Mouse (Mus musculus) testis, adult 2 months (tissue): ENCODE measurements around the gene Mitd1. TPM values are rescaled to one million over a fixed set of nuclear protein-coding genes. Genes with fewer than 3 reads are reported as not detected.

Source experiments
- H3K27ac ChIP-seq: fragments of 200-500 bp; 2 replicates; pipeline ENCODE4 v1.5.1; 2012; ENCODE audit warnings: low read depth, low read length; ENCODE audit not compliant: control insufficient read depth, insufficient read depth
- H3K27me3 ChIP-seq: fragments of 200-500 bp; 2 replicates; pipeline ENCODE4 v1.6.1; 2012; ENCODE audit warnings: mild to moderate bottlenecking, low read length, moderate library complexity; ENCODE audit not compliant: control insufficient read depth, insufficient read depth
- H3K36me3 ChIP-seq: fragments of 200-500 bp; 2 replicates; pipeline ENCODE4 v1.6.1; 2012; ENCODE audit warnings: mild to moderate bottlenecking, low read length; ENCODE audit not compliant: control insufficient read depth, insufficient read depth
- H3K4me1 ChIP-seq: fragments of 200-500 bp; 2 replicates; pipeline ENCODE4 v1.6.1; 2012; ENCODE audit warnings: low read length; ENCODE audit not compliant: control insufficient read depth, insufficient read depth
- H3K4me3 ChIP-seq: fragments of 200-500 bp; 2 replicates; pipeline ENCODE4 v1.5.1; 2012; ENCODE audit warnings: low read depth, mild to moderate bottlenecking, low read length, moderate library complexity, mixed read lengths; ENCODE audit not compliant: control insufficient read depth
- CTCF ChIP-seq: fragments of 200-500 bp; IDR thresholded peaks from 2 replicates; pipeline ENCODE4 v1.5.1; 2012; ENCODE audit warnings: low read depth, mild to moderate bottlenecking, inconsistent platforms, low read length, moderate library complexity; ENCODE audit not compliant: control insufficient read depth, insufficient read depth, insufficient replicate concordance
- POLR2A ChIP-seq: fragments of 200-500 bp; IDR thresholded peaks from 2 replicates; pipeline ENCODE4 v1.6.1; 2012; ENCODE audit warnings: low read depth, mild to moderate bottlenecking, inconsistent platforms, low read length, moderate library complexity; ENCODE audit not compliant: control insufficient read depth
- polyA plus RNA-seq: library from polyadenylated mRNA; depleted of rRNA; stranded (reverse); fragments of >200 nt; gene quantifications from 2 replicates; pipeline ENCODE4 v1.2.3, GENCODE M21; 2012

Mitd1 gene
- polyA plus RNA-seq, 1 experiment = 1.8 TPM

DNA sequence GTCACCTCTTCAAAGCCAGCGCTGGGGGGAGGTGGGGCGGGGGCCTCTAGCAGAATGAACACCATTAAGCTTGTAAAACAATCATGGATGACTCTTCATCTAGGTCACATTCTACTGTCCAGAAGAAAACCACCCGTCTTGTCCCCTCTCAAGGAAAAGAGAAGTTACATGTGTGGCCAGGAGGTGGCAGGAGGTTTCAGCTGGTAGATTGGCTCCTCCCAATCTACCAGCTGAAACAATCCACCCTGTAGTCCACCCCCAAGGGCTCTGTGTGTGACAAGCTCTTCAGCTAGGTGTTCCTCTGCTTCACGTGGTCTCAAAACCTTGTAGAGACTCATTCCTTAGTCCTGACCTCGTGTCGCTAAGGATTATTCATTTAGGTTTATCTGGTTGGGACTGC, 13.0 kb upstream of the Mitd1 start:
- no peak for TF ChIP-seq CTCF
- TF ChIP-seq POLR2A = no peak
- no peaks in the 10 kb centered on the region for H3K4me1 ChIP-seq
- H3K36me3 ChIP-seq = no peaks in the 10 kb centered on the region
- no peaks in the 10 kb centered on the region for H3K27me3 ChIP-seq
- H3K27ac ChIP-seq = no peak overlapping the region
- no peak overlapping the region for H3K4me3 ChIP-seq

DNA sequence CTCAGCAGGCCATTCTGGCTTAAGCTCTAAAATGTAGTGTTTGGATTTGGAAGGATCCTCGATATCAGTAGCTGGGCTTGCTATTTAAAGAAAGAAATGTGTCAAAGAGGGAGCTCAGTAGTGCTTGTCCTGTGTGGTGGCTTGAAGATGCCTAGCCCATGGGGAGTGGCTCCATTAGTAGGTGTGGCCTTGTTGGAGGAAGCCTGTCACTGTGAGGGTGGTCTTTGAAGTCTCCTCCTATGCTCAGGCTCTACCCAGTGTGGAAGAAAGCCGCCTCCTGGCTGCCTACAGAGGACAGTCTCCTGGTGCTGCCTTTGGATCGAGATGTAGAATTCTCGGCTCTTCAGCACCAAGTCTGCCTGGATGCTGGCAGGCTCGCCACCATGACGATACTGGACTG, 10.1 kb upstream of the Mitd1 start:
- H3K4me1 ChIP-seq = no peaks in the 10 kb centered on the region
- H3K4me3 ChIP-seq = no peak overlapping the region
- TF ChIP-seq CTCF = no peak
- TF ChIP-seq POLR2A = no peak
- H3K36me3 ChIP-seq = no peaks in the 10 kb centered on the region
- H3K27me3 ChIP-seq = no peaks in the 10 kb centered on the region
- no peak overlapping the region for H3K27ac ChIP-seq

DNA sequence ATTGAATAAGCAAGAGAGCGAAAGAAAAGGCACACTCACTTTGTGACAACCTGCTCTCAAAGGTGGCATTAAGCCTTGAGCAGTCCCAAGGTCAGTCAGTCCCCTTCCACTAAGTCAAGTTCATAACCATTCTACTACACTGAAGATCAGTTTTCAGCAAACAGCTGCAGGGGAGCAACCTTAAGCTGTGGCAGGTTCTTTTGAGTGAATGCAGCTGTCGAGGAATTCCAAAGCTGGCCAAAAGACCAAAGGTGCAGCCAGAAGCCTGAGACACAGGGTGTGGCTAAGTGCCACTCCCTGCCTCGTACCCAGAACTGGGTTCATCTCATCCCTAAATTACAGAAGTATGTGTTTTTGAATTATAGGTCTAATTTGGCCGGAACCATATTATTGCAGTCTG, 9.6 kb upstream of the Mitd1 start:
- H3K27me3 ChIP-seq = no peaks in the 10 kb centered on the region
- no peak overlapping the region for H3K4me3 ChIP-seq
- TF ChIP-seq POLR2A (no peak), CTCF (no peak)
- H3K27ac ChIP-seq = no peak overlapping the region
- H3K36me3 ChIP-seq = peaks cover 2% of the 10 kb centered on the region
- H3K4me1 ChIP-seq = no peaks in the 10 kb centered on the region

DNA sequence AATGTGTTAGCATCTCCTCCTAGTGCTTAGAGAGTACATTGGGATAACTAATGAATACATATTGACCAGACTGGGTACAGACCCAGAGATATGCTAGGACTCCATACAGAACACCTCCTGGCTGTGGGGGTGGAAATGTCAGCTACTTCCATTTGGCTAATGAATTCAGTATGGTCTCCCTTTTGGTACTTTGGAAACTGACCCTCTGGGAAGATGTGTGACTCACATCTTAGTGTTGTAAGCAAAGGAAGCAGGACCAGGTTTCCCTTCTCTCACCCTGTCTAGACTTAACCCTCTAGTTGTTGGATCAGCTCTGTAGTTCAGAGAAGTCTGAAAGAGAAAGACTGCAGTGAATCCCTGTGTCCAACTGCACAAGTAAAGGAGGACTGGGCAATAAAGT, 4.4 kb upstream of the Mitd1 start:
- Histone ChIP-seq H3K36me3 (peaks cover 2% of the 10 kb centered on the region), H3K4me1 (peaks cover 4% of the 10 kb centered on the region), H3K27me3 (no peaks in the 10 kb centered on the region), H3K27ac (no peak overlapping the region), H3K4me3 (no peak overlapping the region)
- no peak for TF ChIP-seq CTCF
- TF ChIP-seq POLR2A = no peak

DNA sequence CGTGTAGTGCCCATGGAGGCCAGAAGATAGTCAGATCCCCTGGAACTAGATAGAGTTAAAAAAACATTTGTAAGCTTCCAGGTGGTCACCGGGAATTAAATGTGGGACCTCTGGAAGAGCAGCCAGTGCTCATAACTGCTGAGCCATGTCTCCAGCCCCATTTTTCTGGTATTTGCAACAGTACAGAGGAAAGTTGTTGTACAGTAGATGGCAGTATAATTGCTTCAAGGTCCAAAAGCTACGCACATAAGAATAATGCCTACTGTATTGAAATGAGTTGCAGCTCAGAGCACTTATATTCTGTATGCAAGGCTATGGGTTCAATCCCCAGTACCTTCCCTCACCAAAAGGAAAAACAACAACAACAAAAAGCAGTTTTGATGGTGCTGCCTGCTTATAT, 1.2 kb upstream of the Mitd1 start:
- Histone ChIP-seq H3K36me3 (peaks cover 2% of the 10 kb centered on the region), H3K4me1 (peaks cover 4% of the 10 kb centered on the region), H3K27ac (no peak overlapping the region), H3K4me3 (no peak overlapping the region; the same call in 1 of the 2 replicates), H3K27me3 (no peaks in the 10 kb centered on the region)
- TF ChIP-seq CTCF = no peak
- TF ChIP-seq POLR2A = no peak

DNA sequence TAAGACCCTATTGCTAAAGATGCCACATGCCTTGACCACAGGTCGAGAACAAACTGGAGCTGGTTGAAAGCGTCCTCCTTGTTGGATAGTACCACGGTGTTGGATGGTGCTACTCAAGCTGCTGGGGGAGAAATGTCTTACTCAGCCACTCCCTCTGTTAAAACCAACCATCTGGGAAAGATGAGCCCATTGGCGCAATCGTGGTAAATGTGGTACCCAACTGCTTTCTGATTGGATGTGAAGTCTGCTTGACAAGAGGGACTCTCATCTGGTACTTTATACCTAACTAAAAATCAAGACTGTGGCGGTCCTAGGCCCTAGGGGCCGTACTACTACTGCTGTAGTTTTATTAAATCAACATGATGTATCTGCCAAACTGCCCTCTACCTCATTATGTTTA, 1.0 kb downstream of the Mitd1 start:
- Histone ChIP-seq H3K27me3 (no peaks in the 10 kb centered on the region), H3K27ac (no peak overlapping the region), H3K36me3 (no peaks in the 10 kb centered on the region), H3K4me1 (peaks cover 4% of the 10 kb centered on the region), H3K4me3 (no peak overlapping the region)
- no peak for TF ChIP-seq CTCF
- TF ChIP-seq POLR2A = no peak

DNA sequence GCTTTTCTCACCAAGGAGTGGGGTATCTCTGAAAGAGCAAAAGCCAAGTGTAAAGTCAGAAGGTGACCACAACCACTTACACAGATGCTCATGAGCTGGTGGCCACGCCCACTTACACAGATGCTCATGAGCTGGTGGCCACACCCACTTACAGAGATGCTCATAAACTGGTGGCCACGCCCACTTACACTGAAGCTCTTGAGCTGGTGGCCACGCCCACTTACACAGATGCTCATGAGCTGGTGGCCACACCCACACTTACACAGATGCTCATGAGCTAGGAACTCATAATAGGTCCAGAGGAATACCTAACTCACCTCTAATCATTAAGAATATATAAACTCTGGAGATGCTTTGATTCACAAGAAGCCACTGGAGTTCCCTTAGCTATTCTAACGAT, 5.8 kb downstream of the Mitd1 start:
- no peak overlapping the region for H3K27ac ChIP-seq
- H3K36me3 ChIP-seq = no peaks in the 10 kb centered on the region
- no peak overlapping the region for H3K4me3 ChIP-seq
- no peaks in the 10 kb centered on the region for H3K27me3 ChIP-seq
- no peaks in the 10 kb centered on the region for H3K4me1 ChIP-seq
- TF ChIP-seq CTCF (no peak), POLR2A (no peak)

DNA sequence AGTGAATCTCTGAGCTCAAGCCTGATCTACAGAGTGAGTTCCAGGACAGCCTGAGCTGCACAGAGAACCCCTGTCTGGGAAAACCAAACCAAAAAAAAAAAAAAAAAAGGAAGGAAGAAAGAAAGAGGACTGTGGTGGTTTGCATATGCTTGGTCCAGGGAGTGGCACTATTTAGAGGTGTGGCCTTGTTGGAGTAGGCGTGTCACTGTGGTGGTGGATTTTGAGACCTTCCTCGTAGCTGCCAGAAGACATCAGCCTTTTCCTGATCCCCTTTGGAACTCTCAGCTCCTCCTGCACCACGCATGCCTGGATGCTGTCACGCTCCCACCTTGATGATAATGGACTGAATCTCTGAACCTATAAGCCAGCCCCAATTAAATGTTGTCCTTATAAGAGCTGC, 6.8 kb downstream of the Mitd1 start:
- Histone ChIP-seq H3K36me3 (no peaks in the 10 kb centered on the region), H3K27me3 (no peaks in the 10 kb centered on the region), H3K4me3 (no peak overlapping the region), H3K27ac (no peak overlapping the region), H3K4me1 (no peaks in the 10 kb centered on the region)
- no peak for TF ChIP-seq CTCF
- TF ChIP-seq POLR2A = no peak
